Mouse (Mus musculus): Measurements from ENCODE around the gene Stx19. TPM values are rescaled to one million over a fixed set of nuclear protein-coding genes. Genes with fewer than 3 reads are reported as not detected.

Gene Stx19
- 0.19 and 0.32 TPM in 2 replicates for polyA plus RNA-seq (2014; fragmentation: Nextera tagmentation; extraction: Ambion mirVana)

GRCm38 (mm10) chr16:62814491-62814890, at the start of gene Stx19:
Gene Stx19 (plus strand): TSS chr16:62814676.
- Histone ChIP-seq H3K27ac (ENCODE audit: low read depth, low read length) (no peak within 1 kb of the TSS), H3K4me2 (ENCODE audit: low read depth) (no peak within 1 kb of the TSS), H3K27me3 (ENCODE audit: control insufficient read depth, insufficient read depth, low read length) (no peaks in the 10 kb centered on the region), H3K36me3 (ENCODE audit: control insufficient read depth, insufficient read depth, low read length) (no peaks in the 10 kb centered on the region), H3K4me3 (ENCODE audit: low read depth, low read length) (no peak within 1 kb of the TSS), H3K9ac (ENCODE audit: low read length) (no peak within 1 kb of the TSS), H3K9me3 (ENCODE audit: control insufficient read depth, low read length) (no peaks in the 10 kb centered on the region), H3K4me1 (ENCODE audit: control insufficient read depth, insufficient read depth, low read length) (no peaks in the 10 kb centered on the region)
- 85% methylated on average over 5 of the region's 5 CpGs for WGBS
- no peak for ATAC-seq (ENCODE audit: insufficient read depth, low FRiP score, low TSS enrichment)
- no peak for DNase-seq (ENCODE audit: low spot score)

- H3K4me1 ChIP-seq (ENCODE audit: control insufficient read depth, insufficient read depth, low read length) = no peaks in the 10 kb centered on the region
- H3K4me2 ChIP-seq (ENCODE audit: low read depth) = no peak overlapping the region
- 87% methylated on average over 4 of the region's 4 CpGs for WGBS
- H3K9me3 ChIP-seq (ENCODE audit: control insufficient read depth, low read length) = no peaks in the 10 kb centered on the region
- H3K27me3 ChIP-seq (ENCODE audit: control insufficient read depth, insufficient read depth, low read length) = no peaks in the 10 kb centered on the region
- H3K27ac ChIP-seq (ENCODE audit: low read depth, low read length) = no peak overlapping the region
- H3K4me3 ChIP-seq (ENCODE audit: low read depth, low read length) = no peak overlapping the region
- DNase-seq (ENCODE audit: low spot score) = no peak
- no peak overlapping the region for H3K9ac ChIP-seq (ENCODE audit: low read length)
- no peak for ATAC-seq (ENCODE audit: insufficient read depth, low FRiP score, low TSS enrichment)
- H3K36me3 ChIP-seq (ENCODE audit: control insufficient read depth, insufficient read depth, low read length) = no peaks in the 10 kb centered on the region
Measured at GRCm38 (mm10) chr16:62773462-62773861, 41.0 kb upstream of the Stx19 start.

- Histone ChIP-seq H3K9me3 (ENCODE audit: control insufficient read depth, low read length) (no peaks in the 10 kb centered on the region), H3K4me3 (ENCODE audit: low read depth, low read length) (no peak overlapping the region), H3K27ac (ENCODE audit: low read depth, low read length) (no peak overlapping the region), H3K4me2 (ENCODE audit: low read depth) (no peak overlapping the region), H3K9ac (ENCODE audit: low read length) (no peak overlapping the region), H3K36me3 (ENCODE audit: control insufficient read depth, insufficient read depth, low read length) (no peaks in the 10 kb centered on the region), H3K4me1 (ENCODE audit: control insufficient read depth, insufficient read depth, low read length) (no peaks in the 10 kb centered on the region), H3K27me3 (ENCODE audit: control insufficient read depth, insufficient read depth, low read length) (no peaks in the 10 kb centered on the region)
- DNase-seq (ENCODE audit: low spot score) (no peak), ATAC-seq (ENCODE audit: insufficient read depth, low FRiP score, low TSS enrichment) (no peak)
- 86% methylated on average over 11 of the region's 11 CpGs for WGBS
Measured at GRCm38 (mm10) chr16:62776034-62776433, 38.4 kb upstream of the Stx19 start.

DNA sequence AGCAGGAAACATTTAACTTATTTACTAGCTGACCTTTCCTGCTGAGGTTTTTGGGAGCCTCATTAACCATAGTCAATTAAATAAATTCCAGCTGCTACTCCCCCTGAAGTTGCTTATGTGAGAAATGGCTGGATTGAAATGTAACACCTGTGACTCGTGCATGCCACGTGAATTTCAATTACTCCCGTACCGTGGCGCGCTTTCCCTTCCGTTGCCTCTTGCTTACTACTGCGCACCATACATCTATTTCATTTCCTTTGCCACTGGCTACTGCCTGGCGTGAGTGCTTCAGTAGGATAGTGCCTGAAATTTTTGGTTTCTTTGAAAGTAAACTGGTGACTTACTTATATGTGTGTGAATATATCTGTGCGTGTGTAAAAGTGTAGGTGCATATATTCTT, 36.2 kb upstream of the Stx19 start:
- H3K36me3 ChIP-seq (ENCODE audit: control insufficient read depth, insufficient read depth, low read length) = no peaks in the 10 kb centered on the region
- no peak overlapping the region for H3K9ac ChIP-seq (ENCODE audit: low read length)
- H3K4me3 ChIP-seq (ENCODE audit: low read depth, low read length) = no peak overlapping the region
- DNase-seq (ENCODE audit: low spot score) (no peak), ATAC-seq (ENCODE audit: insufficient read depth, low FRiP score, low TSS enrichment) (no peak)
- no peak overlapping the region for H3K4me2 ChIP-seq (ENCODE audit: low read depth)
- 86% methylated on average over 10 of the region's 10 CpGs for whole genome bisulfite sequencing
- 0 out of 2 replicates have a peak, but pooled peaks cover 3% of the 10 kb centered on the region for H3K4me1 ChIP-seq (ENCODE audit: control insufficient read depth, insufficient read depth, low read length)
- no peak overlapping the region for H3K27ac ChIP-seq (ENCODE audit: low read depth, low read length)
- H3K27me3 ChIP-seq (ENCODE audit: control insufficient read depth, insufficient read depth, low read length) = no peaks in the 10 kb centered on the region
- H3K9me3 ChIP-seq (ENCODE audit: control insufficient read depth, low read length) = no peaks in the 10 kb centered on the region

- Histone ChIP-seq H3K9me3 (ENCODE audit: control insufficient read depth, low read length) (no peaks in the 10 kb centered on the region), H3K36me3 (ENCODE audit: control insufficient read depth, insufficient read depth, low read length) (no peaks in the 10 kb centered on the region), H3K27me3 (ENCODE audit: control insufficient read depth, insufficient read depth, low read length) (no peaks in the 10 kb centered on the region), H3K27ac (ENCODE audit: low read depth, low read length) (no peak overlapping the region), H3K4me3 (ENCODE audit: low read depth, low read length) (no peak overlapping the region), H3K4me1 (ENCODE audit: control insufficient read depth, insufficient read depth, low read length) (peaks cover 6% of the 10 kb centered on the region; the same call in 1 of the 2 replicates), H3K9ac (ENCODE audit: low read length) (no peak overlapping the region), H3K4me2 (ENCODE audit: low read depth) (no peak overlapping the region)
- ATAC-seq (ENCODE audit: insufficient read depth, low FRiP score, low TSS enrichment) (no peak), DNase-seq (ENCODE audit: low spot score) (no peak)
- WGBS = 61% methylated on average over 5 of the region's 5 CpGs
Measured at GRCm38 (mm10) chr16:62782229-62782628, 32.2 kb upstream of the Stx19 start.

- Histone ChIP-seq H3K36me3 (ENCODE audit: control insufficient read depth, insufficient read depth, low read length) (no peaks in the 10 kb centered on the region), H3K27ac (ENCODE audit: low read depth, low read length) (peak within 1 kb of the TSS; percentile 72), H3K4me1 (ENCODE audit: control insufficient read depth, insufficient read depth, low read length) (peaks cover 6% of the 10 kb centered on the region; the same call in 1 of the 2 replicates), H3K9me3 (ENCODE audit: control insufficient read depth, low read length) (no peaks in the 10 kb centered on the region), H3K9ac (ENCODE audit: low read length) (peak within 1 kb of the TSS; percentile 86), H3K4me3 (ENCODE audit: low read depth, low read length) (peak within 1 kb of the TSS; percentile 73), H3K4me2 (ENCODE audit: low read depth) (peak within 1 kb of the TSS; percentile 61), H3K27me3 (ENCODE audit: control insufficient read depth, insufficient read depth, low read length) (no peaks in the 10 kb centered on the region)
- 2% methylated on average over 41 of the region's 41 CpGs for WGBS
- ATAC-seq (ENCODE audit: insufficient read depth, low FRiP score, low TSS enrichment) (peak; percentile 89), DNase-seq (ENCODE audit: low spot score) (peak; percentile 94)
Measured at GRCm38 (mm10) chr16:62786621-62787331, 27.7 kb upstream of the Stx19 start, which contains the start of gene Nsun3. Gene Nsun3 (minus strand): TSS chr16:62786818.

DNA sequence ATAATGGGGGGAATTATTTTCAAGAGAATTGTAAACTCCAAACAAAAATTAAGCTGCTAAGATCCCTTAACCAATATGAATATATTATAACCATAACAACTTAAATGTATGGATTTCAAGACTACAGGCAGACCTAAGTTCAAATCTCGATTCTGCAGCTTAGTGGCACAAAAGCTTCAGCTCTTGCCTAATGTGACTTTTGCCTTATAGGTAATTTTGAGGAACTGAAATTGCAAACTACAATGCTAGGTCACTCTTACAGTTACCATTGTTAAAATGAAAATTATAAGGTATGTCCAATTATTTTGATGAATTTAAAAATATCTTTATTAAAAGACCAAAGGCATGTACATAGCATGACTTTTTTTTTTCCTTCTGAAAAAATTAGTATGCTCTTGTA, 17.9 kb upstream of the Stx19 start:
- DNase-seq (ENCODE audit: low spot score) (no peak), ATAC-seq (ENCODE audit: insufficient read depth, low FRiP score, low TSS enrichment) (no peak)
- H3K9me3 ChIP-seq (ENCODE audit: control insufficient read depth, low read length) = no peaks in the 10 kb centered on the region
- no peaks in the 10 kb centered on the region for H3K4me1 ChIP-seq (ENCODE audit: control insufficient read depth, insufficient read depth, low read length)
- no peak overlapping the region for H3K27ac ChIP-seq (ENCODE audit: low read depth, low read length)
- no peak overlapping the region for H3K4me2 ChIP-seq (ENCODE audit: low read depth)
- no peak overlapping the region for H3K9ac ChIP-seq (ENCODE audit: low read length)
- WGBS = 91% methylated on average over 1 of the region's 1 CpGs
- no peaks in the 10 kb centered on the region for H3K27me3 ChIP-seq (ENCODE audit: control insufficient read depth, insufficient read depth, low read length)
- no peak overlapping the region for H3K4me3 ChIP-seq (ENCODE audit: low read depth, low read length)
- H3K36me3 ChIP-seq (ENCODE audit: control insufficient read depth, insufficient read depth, low read length) = no peaks in the 10 kb centered on the region; the same call in 1 of the 2 replicates

- H3K9me3 ChIP-seq (ENCODE audit: control insufficient read depth, low read length) = no peaks in the 10 kb centered on the region
- H3K36me3 ChIP-seq (ENCODE audit: control insufficient read depth, insufficient read depth, low read length) = no peaks in the 10 kb centered on the region; the same call in 1 of the 2 replicates
- DNase-seq (ENCODE audit: low spot score) (no peak), ATAC-seq (ENCODE audit: insufficient read depth, low FRiP score, low TSS enrichment) (no peak)
- H3K27me3 ChIP-seq (ENCODE audit: control insufficient read depth, insufficient read depth, low read length) = no peaks in the 10 kb centered on the region
- H3K4me2 ChIP-seq (ENCODE audit: low read depth) = no peak overlapping the region
- no peak overlapping the region for H3K27ac ChIP-seq (ENCODE audit: low read depth, low read length)
- no peaks in the 10 kb centered on the region for H3K4me1 ChIP-seq (ENCODE audit: control insufficient read depth, insufficient read depth, low read length)
- H3K4me3 ChIP-seq (ENCODE audit: low read depth, low read length) = no peak overlapping the region
- H3K9ac ChIP-seq (ENCODE audit: low read length) = no peak overlapping the region
- WGBS = 93% methylated on average over 3 of the region's 3 CpGs
Measured at GRCm38 (mm10) chr16:62798808-62799207, 15.7 kb upstream of the Stx19 start.

DNA sequence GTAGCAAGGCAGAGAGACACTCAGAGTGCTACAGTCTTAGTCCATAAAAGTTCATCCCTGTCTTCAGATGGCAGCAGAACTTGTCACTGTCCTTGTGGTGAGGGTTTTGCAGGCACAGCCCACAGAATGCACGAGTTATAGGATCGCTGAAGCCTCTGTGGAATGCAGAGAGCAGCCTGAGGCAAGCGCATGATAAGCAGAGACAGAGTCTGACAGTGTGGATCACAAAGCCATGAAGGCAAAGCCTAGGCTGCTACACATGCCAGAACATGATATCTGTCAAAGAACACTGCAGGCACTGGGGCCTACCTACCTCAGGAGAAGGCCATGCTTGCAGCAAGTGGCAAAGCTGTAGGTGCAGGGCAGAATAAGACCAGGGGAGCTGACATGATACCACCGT, 15.1 kb upstream of the Stx19 start:
- H3K4me3 ChIP-seq (ENCODE audit: low read depth, low read length) = no peak overlapping the region
- no peaks in the 10 kb centered on the region for H3K27me3 ChIP-seq (ENCODE audit: control insufficient read depth, insufficient read depth, low read length)
- no peak overlapping the region for H3K4me2 ChIP-seq (ENCODE audit: low read depth)
- no peaks in the 10 kb centered on the region for H3K4me1 ChIP-seq (ENCODE audit: control insufficient read depth, insufficient read depth, low read length)
- DNase-seq (ENCODE audit: low spot score) (no peak), ATAC-seq (ENCODE audit: insufficient read depth, low FRiP score, low TSS enrichment) (no peak)
- H3K27ac ChIP-seq (ENCODE audit: low read depth, low read length) = no peak overlapping the region
- H3K9ac ChIP-seq (ENCODE audit: low read length) = no peak overlapping the region
- 89% methylated on average over 4 of the region's 4 CpGs for WGBS
- no peaks in the 10 kb centered on the region for H3K9me3 ChIP-seq (ENCODE audit: control insufficient read depth, low read length)
- no peaks in the 10 kb centered on the region; the same call in 1 of the 2 replicates for H3K36me3 ChIP-seq (ENCODE audit: control insufficient read depth, insufficient read depth, low read length)
